Mouse (Mus musculus) kidney, adult 8-10 months (tissue): ENCODE measurements around the gene Dynlrb1.

Source experiments
- DNase-seq, 2 experiments: peaks; one replicate each; pipeline ENCODE4 v3.0.0; 2022

The Dynlrb1 gene

DNA sequence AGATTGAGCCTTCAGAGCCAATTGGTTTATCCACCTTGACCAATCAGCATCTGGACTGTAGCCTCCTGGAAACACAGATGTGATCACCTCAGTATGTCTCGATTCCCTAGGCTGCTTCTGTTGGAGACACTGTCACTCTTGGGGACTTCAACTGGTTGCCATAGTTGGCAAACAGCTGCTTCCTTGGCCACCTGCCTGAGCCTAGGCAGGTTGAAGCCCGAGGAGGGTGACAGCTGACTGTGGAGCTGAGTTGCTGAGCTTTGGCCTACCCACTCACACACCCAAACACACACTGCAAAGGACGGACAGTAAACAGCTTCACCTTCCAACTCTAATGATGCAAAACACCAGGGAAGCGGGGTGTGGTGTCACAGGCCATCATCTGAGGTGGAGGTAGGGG, 47.5 kb downstream of the Dynlrb1 start:
- DNase-seq, result no peak

DNA sequence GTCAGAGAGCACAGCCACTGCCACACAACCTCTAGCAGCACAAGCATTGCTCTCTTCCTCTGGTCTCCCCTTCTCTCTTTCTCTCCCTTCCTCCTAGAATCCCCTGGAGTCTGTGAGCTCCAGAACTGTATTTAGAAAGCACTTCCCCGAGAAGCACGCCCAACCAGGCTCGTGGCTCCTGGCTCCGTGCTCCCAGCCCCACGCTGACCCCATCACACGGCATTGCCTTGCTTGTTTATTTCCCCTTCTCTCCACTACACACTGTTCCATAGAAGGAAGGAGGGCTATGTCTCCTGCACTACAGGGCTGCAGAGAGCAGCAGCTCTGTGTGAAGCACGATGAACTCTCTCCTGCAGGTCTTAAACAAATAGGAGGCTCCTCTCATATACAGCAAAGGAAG, 48.3 kb downstream of the Dynlrb1 start:
- DNase-seq, result no peak

DNA sequence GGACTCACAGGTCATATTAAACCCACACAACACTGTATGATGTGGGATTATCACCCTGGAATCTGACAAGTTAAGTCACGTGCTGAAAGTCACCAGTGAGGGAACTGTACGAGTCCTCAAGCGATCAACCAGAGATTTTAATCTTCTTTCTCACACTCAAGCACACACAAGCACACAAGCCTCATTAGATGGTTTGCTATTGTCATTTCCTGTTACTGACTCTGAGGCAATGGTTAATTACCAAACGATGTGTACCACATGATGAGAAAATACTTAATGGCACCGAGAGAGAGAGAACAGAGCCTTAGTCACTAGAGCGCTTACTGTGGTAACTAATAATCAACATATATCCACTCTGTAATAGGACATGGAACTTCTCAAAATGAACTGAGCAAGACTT, 49.4 kb downstream of the Dynlrb1 start:
- DNase-seq, result no peak

DNA sequence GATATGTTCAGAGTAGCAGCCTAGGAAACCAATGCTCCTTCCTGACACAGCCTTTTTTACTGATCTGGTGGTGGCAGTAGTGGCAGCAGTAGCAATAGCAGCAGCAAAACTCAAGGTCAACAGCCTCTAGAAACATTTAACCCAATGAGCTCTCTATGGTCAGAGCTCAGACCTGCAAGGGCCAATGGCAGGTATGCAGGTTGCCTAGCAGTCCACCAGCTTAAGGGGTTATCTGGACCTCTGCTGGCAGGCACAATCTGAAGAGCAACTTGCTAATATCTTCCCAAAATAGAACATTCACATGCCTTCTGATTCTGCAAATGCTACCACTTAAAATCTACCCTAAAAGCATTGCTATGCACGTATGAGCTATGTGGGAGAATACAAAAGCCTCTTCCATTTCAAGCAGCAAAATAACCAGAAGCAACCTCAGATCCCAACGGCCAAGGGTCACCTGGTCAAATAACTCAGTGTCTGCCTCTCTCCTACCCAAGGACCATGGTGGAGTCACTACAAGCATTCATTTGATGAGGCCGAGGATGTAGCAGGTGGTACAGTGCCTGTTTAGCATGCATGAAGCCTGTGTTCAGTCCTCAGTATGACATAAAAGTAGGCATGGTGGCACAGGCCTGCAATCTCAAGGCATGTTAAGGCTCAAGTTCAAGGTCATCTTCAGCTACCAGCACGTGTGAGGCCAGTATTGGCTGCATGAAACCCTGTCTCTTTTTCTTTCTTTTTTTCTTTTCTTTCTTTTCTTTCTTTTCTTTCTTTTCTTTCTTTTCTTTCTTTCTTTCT, 51.3 kb downstream of the Dynlrb1 start:
- no peak for DNase-seq

DNA sequence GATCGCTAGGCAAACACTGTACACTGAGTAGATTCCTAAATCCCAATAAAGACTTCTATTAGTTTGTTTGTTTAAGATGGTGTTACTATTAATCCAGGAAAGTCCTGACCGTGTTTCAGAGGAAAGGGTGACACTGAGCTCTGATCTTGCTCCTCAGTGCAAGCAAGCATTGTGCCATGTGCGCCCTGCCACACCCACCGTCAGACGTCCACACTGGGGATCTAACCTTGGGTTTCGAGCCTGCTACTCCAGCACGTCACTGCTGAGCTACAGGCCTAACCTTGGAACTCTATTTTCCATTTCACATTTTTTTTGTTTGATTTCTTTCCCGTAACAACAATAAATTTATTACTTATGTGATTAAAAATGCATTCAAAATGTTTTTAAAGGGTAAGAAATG, 53.7 kb downstream of the Dynlrb1 start:
- no peak for DNase-seq

DNA sequence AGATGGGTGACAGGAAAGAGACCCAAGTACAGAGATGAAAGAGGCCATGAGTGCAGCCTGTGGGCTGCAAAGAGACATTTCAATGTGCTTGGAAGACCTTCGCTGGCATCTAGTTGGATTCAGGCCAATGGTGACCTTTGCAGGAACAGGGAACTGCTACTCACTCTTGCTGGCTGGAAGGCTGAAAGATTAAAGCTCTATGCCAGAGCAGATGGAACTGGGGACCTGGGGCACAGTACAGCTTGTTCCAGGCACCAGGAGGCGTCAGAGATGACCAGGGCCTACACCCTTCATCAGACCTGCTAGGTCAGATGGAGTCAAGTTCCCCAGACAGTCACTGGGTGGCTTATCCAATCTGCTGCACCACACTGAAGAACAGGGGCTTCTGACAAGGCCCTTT, 57.0 kb downstream of the Dynlrb1 start:
- no peak for DNase-seq

DNA sequence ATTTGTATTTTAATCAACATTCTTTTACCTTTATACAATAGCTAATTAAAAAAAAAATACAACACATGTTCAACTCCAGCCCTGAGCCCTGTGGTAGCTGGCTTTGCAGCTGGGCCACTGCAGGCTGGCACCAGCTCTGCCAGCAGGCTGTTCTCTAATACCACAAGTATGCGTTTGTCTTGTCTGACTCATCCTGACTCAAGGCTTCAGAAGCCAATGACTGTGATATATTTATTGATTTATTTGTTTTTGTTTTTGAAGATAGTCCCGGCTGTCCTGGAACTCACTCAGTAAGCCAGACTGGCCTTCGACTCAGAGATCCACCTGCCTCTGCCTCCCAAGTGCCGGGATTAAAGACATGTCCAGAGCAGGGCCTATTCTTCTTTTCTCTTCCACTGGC, 57.6 kb downstream of the Dynlrb1 start:
- DNase-seq, result no peak

DNA sequence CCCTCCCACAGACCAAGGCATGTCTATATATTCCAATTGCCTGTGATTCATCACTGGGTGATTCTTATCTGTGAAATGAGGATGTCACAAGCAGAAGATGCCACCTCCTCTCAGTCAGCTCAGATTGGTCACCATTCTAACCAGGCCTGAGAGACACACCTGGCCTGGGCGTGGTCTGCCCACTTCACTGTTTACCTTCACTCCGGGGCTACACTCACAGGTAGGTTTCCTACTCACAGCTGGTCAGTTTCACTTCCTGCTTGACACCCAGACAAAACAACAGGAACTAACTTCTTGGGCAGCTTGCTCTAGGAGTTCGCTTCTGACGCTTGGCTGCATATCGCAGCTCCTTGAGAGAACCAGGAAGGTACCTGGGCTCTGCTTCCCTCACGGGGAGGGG, 59.1 kb downstream of the Dynlrb1 start:
- no peak for DNase-seq

DNA sequence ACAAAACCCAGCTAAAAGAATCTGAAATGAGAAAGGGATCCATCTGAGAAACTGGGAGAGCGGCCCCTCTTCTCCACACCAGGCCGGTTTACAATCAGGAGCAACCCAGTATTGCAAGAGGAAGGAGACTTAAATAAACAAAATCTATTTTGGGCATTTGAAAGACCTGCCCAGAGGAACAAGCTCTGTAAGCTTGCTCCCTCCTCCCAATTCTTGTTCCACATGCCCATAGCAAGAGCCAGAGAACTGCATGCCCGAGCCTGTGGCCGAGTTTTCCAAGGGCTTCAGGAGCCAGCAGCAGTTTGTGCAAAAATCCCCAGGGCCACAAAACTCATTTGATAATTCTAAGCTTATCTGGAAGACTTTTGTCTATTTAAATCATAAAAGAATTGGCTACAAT, 63.2 kb downstream of the Dynlrb1 start:
- no peak for DNase-seq
